Mouse (Mus musculus): Measurements from ENCODE around the gene Fsip1. TPM values are rescaled to one million over a fixed set of nuclear protein-coding genes. Genes with fewer than 3 reads are reported as not detected.

Gene Fsip1
- polyA plus RNA-seq, 1 experiment from 2014 or later = 1.2 TPM

- 84% methylated on average over 7 of the region's 7 CpGs for WGBS
- H3K27me3 ChIP-seq (ENCODE audit: low read depth, poor library complexity, severe bottlenecking) = peaks cover 15% of the 10 kb centered on the region
- H3K36me3 ChIP-seq = peaks cover 39% of the 10 kb centered on the region
- H3K4me3 ChIP-seq = no peak overlapping the region
- H3K27ac ChIP-seq = no peak overlapping the region
- no peaks in the 10 kb centered on the region for H3K9me3 ChIP-seq (replicated peaks)
- H3K4me1 ChIP-seq = peaks cover 64% of the 10 kb centered on the region
- DNase-seq (ENCODE audit: low spot score) = no peak
These were observed 141.1 kb downstream of the Fsip1 start for GRCm38 (mm10) chr2:118115647-118116046.

DNA sequence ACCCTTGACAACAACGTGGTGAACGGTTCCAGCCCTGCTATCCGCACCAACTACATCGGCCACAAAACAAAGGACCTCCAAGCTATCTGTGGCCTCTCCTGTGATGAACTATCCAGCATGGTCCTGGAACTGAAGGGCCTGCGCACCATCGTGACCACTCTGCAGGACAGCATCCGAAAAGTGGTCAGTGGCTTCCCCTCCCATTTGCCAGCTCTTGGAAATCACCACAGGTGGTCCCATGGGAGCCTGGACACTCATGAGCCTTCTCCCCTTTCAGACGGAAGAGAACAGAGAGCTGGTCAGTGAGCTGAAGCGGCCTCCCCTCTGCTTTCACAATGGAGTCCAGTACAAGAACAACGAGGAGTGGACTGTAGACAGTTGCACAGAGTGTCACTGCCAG lies 142.1 kb downstream of the Fsip1 start:
- Histone ChIP-seq H3K36me3 (peaks cover 29% of the 10 kb centered on the region), H3K4me1 (peaks cover 68% of the 10 kb centered on the region), H3K9me3 (replicated peaks) (no peaks in the 10 kb centered on the region), H3K27me3 (ENCODE audit: low read depth, poor library complexity, severe bottlenecking) (peaks cover 24% of the 10 kb centered on the region), H3K27ac (peak overlapping the region; percentile 25; the same call in 1 of the 2 replicates), H3K4me3 (no peak overlapping the region)
- no peak for DNase-seq (ENCODE audit: low spot score)
- 84% methylated on average over 10 of the region's 10 CpGs for WGBS

- Histone ChIP-seq H3K27me3 (ENCODE audit: low read depth, poor library complexity, severe bottlenecking) (peaks cover 28% of the 10 kb centered on the region), H3K4me3 (peak overlapping the region; percentile 64; the same call in 1 of the 2 replicates), H3K9me3 (replicated peaks) (no peaks in the 10 kb centered on the region), H3K27ac (peak overlapping the region; percentile 25; the same call in 1 of the 2 replicates), H3K4me1 (peaks cover 68% of the 10 kb centered on the region), H3K36me3 (peaks cover 22% of the 10 kb centered on the region)
- 57% methylated on average over 8 of the region's 8 CpGs for WGBS
- DNase-seq (ENCODE audit: low spot score) = no peak
These were observed 142.8 kb downstream of the Fsip1 start for GRCm38 (mm10) chr2:118113808-118114524.

DNA sequence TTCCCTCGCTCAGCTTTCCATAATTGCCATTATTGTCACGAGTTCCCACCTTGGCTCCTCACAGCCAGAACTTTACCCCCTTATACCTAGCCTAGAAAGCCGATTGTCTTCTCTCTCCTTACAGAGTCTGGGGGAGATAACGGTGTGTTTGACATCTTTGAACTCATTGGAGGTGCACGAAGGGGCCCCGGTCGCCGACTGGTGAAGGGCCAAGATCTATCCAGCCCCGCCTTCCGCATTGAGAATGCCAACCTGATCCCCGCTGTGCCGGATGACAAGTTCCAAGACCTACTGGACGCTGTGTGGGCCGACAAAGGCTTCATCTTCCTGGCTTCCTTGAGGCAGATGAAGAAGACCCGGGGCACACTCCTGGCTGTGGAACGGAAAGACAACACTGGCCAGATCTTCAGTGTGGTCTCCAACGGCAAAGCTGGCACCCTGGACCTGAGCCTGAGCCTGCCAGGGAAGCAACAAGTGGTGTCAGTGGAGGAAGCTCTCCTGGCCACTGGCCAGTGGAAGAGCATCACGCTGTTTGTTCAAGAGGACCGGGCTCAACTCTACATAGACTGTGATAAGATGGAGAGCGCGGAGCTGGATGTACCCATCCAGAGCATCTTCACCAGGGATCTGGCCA lies 143.8 kb downstream of the Fsip1 start:
- peaks cover 28% of the 10 kb centered on the region for H3K27me3 ChIP-seq (ENCODE audit: low read depth, poor library complexity, severe bottlenecking)
- no peaks in the 10 kb centered on the region for H3K9me3 ChIP-seq (replicated peaks)
- H3K27ac ChIP-seq = 0 out of 2 replicates have a peak overlapping the region, but pooled peaks have one; percentile 76
- 71% methylated on average over 21 of the region's 21 CpGs for WGBS
- peak overlapping the region; percentile 64 for H3K4me3 ChIP-seq
- H3K36me3 ChIP-seq = peaks cover 12% of the 10 kb centered on the region
- DNase-seq (ENCODE audit: low spot score) = no peak
- peaks cover 62% of the 10 kb centered on the region for H3K4me1 ChIP-seq

GRCm38 (mm10) chr2:118112438-118112837 lies 144.3 kb downstream of the Fsip1 start:
- no peak for DNase-seq (ENCODE audit: low spot score)
- Histone ChIP-seq H3K27ac (peak overlapping the region; percentile 76; the same call in 1 of the 2 replicates), H3K4me3 (peak overlapping the region; percentile 64), H3K4me1 (peaks cover 58% of the 10 kb centered on the region), H3K27me3 (ENCODE audit: low read depth, poor library complexity, severe bottlenecking) (peaks cover 28% of the 10 kb centered on the region), H3K9me3 (replicated peaks) (no peaks in the 10 kb centered on the region), H3K36me3 (peaks cover 8% of the 10 kb centered on the region)
- 27% methylated on average over 5 of the region's 5 CpGs for WGBS

GRCm38 (mm10) chr2:118111488-118112131 lies 145.2 kb downstream of the Fsip1 start, which contains the start of gene Thbs1:
Thbs1 (plus strand) TSS chr2:118111876.
- Histone ChIP-seq H3K27ac (peak within 1 kb of the TSS; percentile 76), H3K9me3 (replicated peaks) (no peaks in the 10 kb centered on the region), H3K4me3 (peak within 1 kb of the TSS; percentile 64), H3K27me3 (ENCODE audit: low read depth, poor library complexity, severe bottlenecking) (peaks cover 28% of the 10 kb centered on the region), H3K36me3 (peaks cover 4% of the 10 kb centered on the region; the same call in 1 of the 2 replicates), H3K4me1 (peaks cover 52% of the 10 kb centered on the region)
- WGBS = under 1% methylated on average over 36 of the region's 36 CpGs
- DNase-seq (ENCODE audit: low spot score) = peak; percentile 80

DNA sequence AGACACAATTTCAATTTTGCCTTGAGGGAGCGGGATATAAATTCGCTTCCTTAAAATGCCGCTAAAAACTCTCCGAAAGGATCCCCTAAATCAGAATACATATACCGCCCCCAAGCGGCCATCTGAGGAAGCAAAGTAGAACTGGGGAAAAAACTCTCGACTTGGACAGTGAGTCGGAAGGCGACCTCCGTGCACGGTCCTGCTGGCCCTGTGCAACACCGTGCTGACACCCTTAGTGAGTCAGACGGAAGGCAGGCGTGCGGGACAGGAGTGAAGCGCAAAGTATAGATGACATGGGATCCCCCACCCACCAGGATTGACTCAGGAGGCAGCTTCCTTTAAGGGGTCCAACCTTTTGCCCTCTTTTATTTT lies 145.7 kb downstream of the Fsip1 start:
- under 1% methylated on average over 16 of the region's 16 CpGs for WGBS
- Histone ChIP-seq H3K9me3 (replicated peaks) (no peaks in the 10 kb centered on the region), H3K4me3 (peak overlapping the region; percentile 64), H3K36me3 (peaks cover 4% of the 10 kb centered on the region; the same call in 1 of the 2 replicates), H3K27ac (peak overlapping the region; percentile 76), H3K4me1 (peaks cover 47% of the 10 kb centered on the region), H3K27me3 (ENCODE audit: low read depth, poor library complexity, severe bottlenecking) (peaks cover 28% of the 10 kb centered on the region)
- DNase-seq (ENCODE audit: low spot score) = peak; percentile 92

- Histone ChIP-seq H3K27ac (peak overlapping the region; percentile 42; the same call in 1 of the 2 replicates), H3K27me3 (ENCODE audit: low read depth, poor library complexity, severe bottlenecking) (peaks cover 28% of the 10 kb centered on the region), H3K36me3 (peaks cover 4% of the 10 kb centered on the region; the same call in 1 of the 2 replicates), H3K4me3 (peak overlapping the region; percentile 64), H3K4me1 (peaks cover 39% of the 10 kb centered on the region), H3K9me3 (replicated peaks) (no peaks in the 10 kb centered on the region)
- WGBS = 39% methylated on average over 17 of the region's 17 CpGs
- peak; percentile 51 for DNase-seq (ENCODE audit: low spot score)
These were observed 146.4 kb downstream of the Fsip1 start for GRCm38 (mm10) chr2:118110225-118110915.

DNA sequence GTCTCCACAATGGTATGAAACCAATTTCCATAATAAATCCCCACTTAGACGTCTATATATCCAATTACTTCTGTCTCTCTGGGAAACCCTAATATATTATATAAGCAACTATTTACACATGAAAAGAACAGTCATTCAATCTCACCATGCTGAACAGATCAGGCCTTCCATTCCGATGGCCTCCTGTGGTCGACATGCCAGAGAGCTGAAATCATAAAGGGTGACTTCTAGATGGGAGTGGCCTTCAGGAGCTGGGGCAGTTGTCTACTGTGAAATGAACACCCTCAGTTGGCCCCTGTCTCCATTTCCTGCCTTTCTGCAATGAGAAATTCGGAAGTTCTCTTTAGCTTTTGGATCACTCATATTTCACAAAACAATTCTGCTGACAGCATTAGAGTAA lies 154.6 kb downstream of the Fsip1 start:
- no peaks in the 10 kb centered on the region for H3K27me3 ChIP-seq (ENCODE audit: low read depth, poor library complexity, severe bottlenecking)
- peaks cover 10% of the 10 kb centered on the region; the same call in 1 of the 2 replicates for H3K4me1 ChIP-seq
- no peak overlapping the region for H3K27ac ChIP-seq
- WGBS = 80% methylated on average over 4 of the region's 4 CpGs
- no peak for DNase-seq (ENCODE audit: low spot score)
- H3K36me3 ChIP-seq = no peaks in the 10 kb centered on the region
- H3K9me3 ChIP-seq (replicated peaks) = no peaks in the 10 kb centered on the region
- no peak overlapping the region for H3K4me3 ChIP-seq

GRCm38 (mm10) chr2:118099104-118099503 lies 157.7 kb downstream of the Fsip1 start:
- Histone ChIP-seq H3K36me3 (no peaks in the 10 kb centered on the region), H3K4me3 (no peak overlapping the region), H3K27ac (peak overlapping the region; percentile 47; the same call in 1 of the 2 replicates), H3K27me3 (ENCODE audit: low read depth, poor library complexity, severe bottlenecking) (no peaks in the 10 kb centered on the region), H3K9me3 (replicated peaks) (no peaks in the 10 kb centered on the region), H3K4me1 (peaks cover 10% of the 10 kb centered on the region; the same call in 1 of the 2 replicates)
- DNase-seq (ENCODE audit: low spot score) = no peak
- WGBS = 79% methylated on average over 4 of the region's 4 CpGs

GRCm38 (mm10) chr2:118091226-118091625 lies 165.5 kb downstream of the Fsip1 start:
- Histone ChIP-seq H3K4me3 (no peak overlapping the region), H3K27me3 (ENCODE audit: low read depth, poor library complexity, severe bottlenecking) (no peaks in the 10 kb centered on the region), H3K4me1 (no peaks in the 10 kb centered on the region), H3K27ac (no peak overlapping the region), H3K9me3 (replicated peaks) (no peaks in the 10 kb centered on the region), H3K36me3 (no peaks in the 10 kb centered on the region)
- DNase-seq (ENCODE audit: low spot score) = no peak
- WGBS = 91% methylated on average over 5 of the region's 5 CpGs

- Histone ChIP-seq H3K36me3 (no peaks in the 10 kb centered on the region), H3K27me3 (ENCODE audit: low read depth, poor library complexity, severe bottlenecking) (no peaks in the 10 kb centered on the region), H3K4me3 (no peak overlapping the region), H3K4me1 (no peaks in the 10 kb centered on the region), H3K9me3 (replicated peaks) (no peaks in the 10 kb centered on the region), H3K27ac (no peak overlapping the region)
- DNase-seq (ENCODE audit: low spot score) = no peak
- 87% methylated on average over 10 of the region's 10 CpGs for WGBS
These were observed 169.6 kb downstream of the Fsip1 start for GRCm38 (mm10) chr2:118087044-118087726.
